Comparison of ENCODE assay signal across 8 mouse cellular contexts in genomic region chr8:84236998-84237473, GRCm38 (mm10). TPM values are rescaled to one million over a fixed set of nuclear protein-coding genes. Genes with fewer than 3 reads are reported as not detected.
A peak's percentile ranks its signal among the peaks of the same experiment; 100 is the strongest.
DNase-seq lines count a peak whose midpoint lies in the region; ATAC-seq and TF ChIP-seq lines count a peak whose summit lies in the region.

Gene Zswim4 (minus strand): TSS chr8:84237055.

- peak; percentile 100 for DNase-seq in 3T3-L1 (ENCODE audit: low read depth, low spot score)
- DNase-seq in adrenal gland, postnatal 4 days (ENCODE audit: low spot score in 2 of 2) = peak; percentile 92 to 95
- DNase-seq in embryonic facial prominence, embryonic 14.5 days (ENCODE audit: low spot score) = peak; percentile 100
- peak; percentile 98 to 99 for DNase-seq in heart, adult 2 months
- DNase-seq in kidney, adult 8-10 months = peak; percentile 99 to 100
- peak; percentile 95 to 98 for DNase-seq in spleen, postnatal 10 days (ENCODE audit: low spot score in 2 of 2)

- under 1% methylated on average over 27 of the region's 35 CpGs for whole genome bisulfite sequencing in embryonic facial prominence, embryonic 14.5 days
- under 1% methylated on average over 35 of the region's 35 CpGs for WGBS in heart, adult 2 months
- under 1% methylated on average over 35 of the region's 35 CpGs for WGBS in limb, embryonic 13.5 days
- under 1% methylated on average over 35 of the region's 35 CpGs for WGBS in midbrain, embryonic 16.5 days

- H3K36me3 ChIP-seq in embryonic facial prominence, embryonic 14.5 days (ENCODE audit: control insufficient read depth, insufficient read depth, low read length) = peaks cover 30% of the 10 kb centered on the region
- no peaks in the 10 kb centered on the region for H3K36me3 ChIP-seq in heart, adult 2 months (ENCODE audit: control insufficient read depth, insufficient read depth, low read length)
- peaks cover 29% of the 10 kb centered on the region for H3K36me3 ChIP-seq in limb, embryonic 13.5 days
- no peaks in the 10 kb centered on the region for H3K36me3 ChIP-seq in midbrain, embryonic 16.5 days (ENCODE audit: control insufficient read depth, insufficient read depth, low read length)

- peak within 1 kb of the TSS; percentile 66 for H3K4me2 ChIP-seq in embryonic facial prominence, embryonic 14.5 days (ENCODE audit: low read depth, low read length)
- H3K4me2 ChIP-seq in limb, embryonic 13.5 days (replicated peaks) = peak within 1 kb of the TSS; percentile 91
- peak within 1 kb of the TSS; percentile 93 for H3K4me2 ChIP-seq in midbrain, embryonic 16.5 days (ENCODE audit: low read length)

- H3K79me2 ChIP-seq in heart, adult 2 months (replicated peaks; ENCODE audit: control insufficient read depth, insufficient read depth, low read length) = peaks cover 2% of the 10 kb centered on the region; the same call in 1 of the 2 replicates

- peak; percentile 88 for TF ChIP-seq POLR2A in heart, adult 2 months (IDR thresholded peaks at IDR 0.05; ENCODE audit: insufficient read depth, low read depth, low read length)

- peak; percentile 99 for ATAC-seq in embryonic facial prominence, embryonic 14.5 days (ENCODE audit: low read depth)
- peak; percentile 98 for ATAC-seq in limb, embryonic 13.5 days (ENCODE audit: low FRiP score, low read depth)
- ATAC-seq in midbrain, embryonic 16.5 days = peak; percentile 98

- H3K27ac ChIP-seq in embryonic facial prominence, embryonic 14.5 days (replicated peaks; ENCODE audit: low read depth, low read length) = peak within 1 kb of the TSS; percentile 81
- H3K27ac ChIP-seq in heart, adult 2 months = peak within 1 kb of the TSS; percentile 95
- H3K27ac ChIP-seq in limb, embryonic 13.5 days = peak within 1 kb of the TSS; percentile 82
- peak within 1 kb of the TSS; percentile 86 for H3K27ac ChIP-seq in midbrain, embryonic 16.5 days (ENCODE audit: low read length)

- intact Hi-C loops in heart, adult 2 months (cut with DNase I) = loop anchor here (1.0 to 2.0 kb wide), 2 partner anchors 12 to 20 kb away; partner anchors contain the start of genes D8Ertd738e and Mri1

- peak within 1 kb of the TSS; percentile 97 for H3K9ac ChIP-seq in embryonic facial prominence, embryonic 14.5 days (ENCODE audit: low read depth, low read length)
- peak within 1 kb of the TSS; percentile 93 for H3K9ac ChIP-seq in heart, adult 2 months (ENCODE audit: low read depth, low read length)
- H3K9ac ChIP-seq in limb, embryonic 13.5 days = peak within 1 kb of the TSS; percentile 96
- peak within 1 kb of the TSS; percentile 91 for H3K9ac ChIP-seq in midbrain, embryonic 16.5 days (ENCODE audit: low read depth, low read length)

- peak within 1 kb of the TSS; percentile 93 for H3K4me3 ChIP-seq in embryonic facial prominence, embryonic 14.5 days (ENCODE audit: low read depth, low read length)
- peak within 1 kb of the TSS; percentile 88 for H3K4me3 ChIP-seq in heart, adult 2 months
- peak within 1 kb of the TSS; percentile 90 for H3K4me3 ChIP-seq in limb, embryonic 13.5 days
- peak within 1 kb of the TSS; percentile 74 for H3K4me3 ChIP-seq in midbrain, embryonic 16.5 days (ENCODE audit: low read depth, low read length)

- no peaks in the 10 kb centered on the region for H3K27me3 ChIP-seq in embryonic facial prominence, embryonic 14.5 days (replicated peaks; ENCODE audit: control insufficient read depth, insufficient read depth, low read length)
- H3K27me3 ChIP-seq in heart, adult 2 months (ENCODE audit: control insufficient read depth, insufficient read depth, low read length) = no peaks in the 10 kb centered on the region
- H3K27me3 ChIP-seq in limb, embryonic 13.5 days = no peaks in the 10 kb centered on the region
- H3K27me3 ChIP-seq in midbrain, embryonic 16.5 days (ENCODE audit: control insufficient read depth, insufficient read depth, low read depth, low read length) = no peaks in the 10 kb centered on the region

- peak; percentile 23; the same call in 1 of the 2 replicates for TF ChIP-seq EP300 in heart, adult 2 months (IDR thresholded peaks at IDR 0.05; ENCODE audit: insufficient read depth, low read depth, low read length)

- H3K9me3 ChIP-seq in embryonic facial prominence, embryonic 14.5 days (ENCODE audit: control insufficient read depth, low read length) = no peaks in the 10 kb centered on the region
- no peaks in the 10 kb centered on the region for H3K9me3 ChIP-seq in limb, embryonic 13.5 days
- no peaks in the 10 kb centered on the region for H3K9me3 ChIP-seq in midbrain, embryonic 16.5 days (replicated peaks; ENCODE audit: control insufficient read depth, low read length, poor library complexity, severe bottlenecking)

- H3K4me1 ChIP-seq in embryonic facial prominence, embryonic 14.5 days (ENCODE audit: control insufficient read depth, insufficient read depth, low read length) = peaks cover 10% of the 10 kb centered on the region
- peaks cover 9% of the 10 kb centered on the region for H3K4me1 ChIP-seq in heart, adult 2 months (ENCODE audit: control insufficient read depth, insufficient read depth, low read length)
- peaks cover 25% of the 10 kb centered on the region for H3K4me1 ChIP-seq in limb, embryonic 13.5 days
- peaks cover 30% of the 10 kb centered on the region for H3K4me1 ChIP-seq in midbrain, embryonic 16.5 days (ENCODE audit: control insufficient read depth, insufficient read depth, low read length)

- peak; percentile 27 for TF ChIP-seq CTCF in heart, adult 2 months (IDR thresholded peaks at IDR 0.05)

RNA-seq across cellular contexts. Expression of gene Zswim4, which starts in this region (rescaled TPM):
- total RNA-seq in adrenal gland, postnatal 4 days (2021) = 10 to 100 TPM; 35.8 to 37.6 TPM
- polyA plus RNA-seq in embryonic facial prominence, embryonic 14.5 days (2014; fragmentation: Nextera tagmentation; extraction: Ambion mirVana) = 11.0 and 12.4 TPM in 2 replicates
- 1 to 10 TPM; 6.8 to 8.2 TPM for total RNA-seq in heart, adult 2 months (2021)
- polyA plus RNA-seq in heart, adult 2 months (2012; rRNA removed) = 7.6 and 10.4 TPM in 2 replicates
- polyA plus RNA-seq in limb, embryonic 13.5 days (2015; fragmentation: Nextera tagmentation; extraction: Ambion mirVana) = 23.5 and 23.9 TPM in 2 replicates
- polyA plus RNA-seq in midbrain, embryonic 16.5 days (2015; fragmentation: Nextera tagmentation; extraction: Ambion mirVana) = 22.4 and 26.4 TPM in 2 replicates

Comparison
In these comparisons a context has a peak if more than half of its experiments do, and no peak if none do; other contexts are left out.
1. Peak in every context shown above with its lines: DNase-seq, ATAC-seq, H3K4me3 ChIP-seq and H3K27ac ChIP-seq.